Mouse (Mus musculus): ENCODE data around the gene Prelp.

The Prelp gene

DNA sequence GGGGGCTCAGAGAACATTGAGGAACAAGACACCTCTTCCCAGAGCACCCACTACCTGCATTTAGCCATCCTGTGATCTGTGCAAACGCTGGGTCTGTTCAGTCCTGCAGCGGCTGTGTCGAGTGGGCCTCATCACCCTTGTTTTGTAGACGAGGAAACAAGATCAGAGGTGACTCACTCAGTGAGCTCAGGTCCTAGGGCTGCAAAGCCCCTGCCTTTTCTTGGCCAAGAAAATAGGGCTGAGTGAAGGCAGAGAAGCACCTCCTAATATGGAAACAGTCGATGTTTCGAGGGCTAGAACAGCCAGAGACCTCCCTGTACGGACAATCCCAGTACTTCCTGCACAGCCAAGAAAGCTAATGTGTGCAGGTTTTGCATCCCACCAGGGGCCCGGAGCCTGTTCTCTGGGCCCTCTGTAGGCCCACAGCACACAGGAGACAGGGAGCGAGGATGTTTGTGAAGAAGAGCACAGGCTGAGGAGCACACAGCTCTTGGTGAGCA lies 22.1 kb downstream of the Prelp start:
- peak; percentile 37 for DNase-seq (ENCODE audit: low read depth, low spot score)

- no peak for DNase-seq (ENCODE audit: low read depth, low spot score)
Measured at GRCm38 (mm10) chr1:133897293-133897692, 23.9 kb downstream of the Prelp start.

- DNase-seq (ENCODE audit: low read depth, low spot score), result no peak
Measured at GRCm38 (mm10) chr1:133891489-133891888, 29.7 kb downstream of the Prelp start.

GRCm38 (mm10) chr1:133889949-133890598 lies 31.1 kb downstream of the Prelp start:
- DNase-seq (ENCODE audit: low read depth, low spot score), result no peak

- no peak for DNase-seq (ENCODE audit: low read depth, low spot score)
Measured at GRCm38 (mm10) chr1:133887538-133888250, 33.5 kb downstream of the Prelp start.

GRCm38 (mm10) chr1:133887044-133887443 lies 34.2 kb downstream of the Prelp start:
- no peak for DNase-seq (ENCODE audit: low read depth, low spot score)

GRCm38 (mm10) chr1:133886431-133886830 lies 34.8 kb downstream of the Prelp start:
- DNase-seq (ENCODE audit: low read depth, low spot score), result no peak

DNA sequence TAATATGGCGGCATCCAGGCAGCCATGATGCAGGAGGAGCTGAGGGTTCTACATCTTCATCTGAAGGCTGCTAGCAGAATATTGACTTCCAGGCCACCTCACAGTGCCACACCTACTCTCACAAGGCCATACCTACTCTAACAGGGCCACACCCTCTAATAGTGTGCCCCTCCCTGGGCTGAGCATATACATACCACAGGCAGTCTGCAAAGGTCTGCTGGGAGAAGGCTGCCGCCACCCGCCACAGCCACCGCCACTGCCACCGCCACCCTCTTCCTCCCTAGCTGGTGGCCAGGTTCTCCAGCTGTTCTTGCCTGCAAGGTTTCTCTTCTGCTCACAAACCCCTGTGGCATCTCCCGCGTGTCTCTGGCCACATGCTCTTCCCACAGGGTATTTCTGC lies 35.4 kb downstream of the Prelp start:
- no peak for DNase-seq (ENCODE audit: low read depth, low spot score)

DNA sequence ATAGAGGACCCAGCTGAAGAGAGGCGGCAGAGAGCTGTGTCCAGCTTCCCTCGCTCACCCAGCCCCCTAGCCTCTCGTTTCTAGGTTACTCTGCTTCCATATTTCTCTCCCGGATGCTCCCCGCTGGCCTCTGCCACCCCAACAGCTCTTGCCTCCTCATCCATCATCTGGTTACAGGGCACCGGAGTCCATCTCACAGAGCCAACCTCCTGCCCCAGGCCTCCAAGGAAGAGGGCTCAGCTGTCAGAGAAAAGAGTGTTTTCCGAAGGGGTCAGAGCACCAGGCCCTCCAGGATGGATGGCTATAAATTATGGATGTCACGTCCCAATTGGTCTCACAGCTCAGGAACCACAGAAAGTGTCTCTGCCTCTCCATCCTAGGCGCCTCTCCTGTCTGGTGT lies 36.5 kb downstream of the Prelp start:
- no peak for DNase-seq (ENCODE audit: low read depth, low spot score)

DNA sequence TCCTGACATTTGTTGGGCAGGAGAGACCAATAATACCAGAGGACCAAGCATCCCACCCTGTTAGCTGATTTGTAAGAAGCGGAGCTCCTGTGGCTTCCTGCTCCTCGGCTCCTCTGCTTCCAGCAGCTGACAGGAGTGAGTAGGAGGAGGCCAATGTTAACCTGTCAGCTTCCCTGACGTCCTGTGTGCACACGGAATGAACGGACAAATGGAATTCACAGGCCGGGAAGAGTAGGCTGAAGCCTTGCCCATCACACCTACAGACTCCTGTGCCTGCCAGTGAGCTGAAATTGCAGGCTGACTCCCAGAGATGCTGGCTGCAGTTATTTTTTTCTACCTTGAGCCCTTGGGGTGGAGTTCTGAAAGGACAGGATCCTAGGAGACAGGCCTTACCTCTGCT lies 37.1 kb downstream of the Prelp start:
- no peak for DNase-seq (ENCODE audit: low read depth, low spot score)

GRCm38 (mm10) chr1:133882283-133883217 lies 38.7 kb downstream of the Prelp start:
- no peak for DNase-seq (ENCODE audit: low read depth, low spot score)

- DNase-seq (ENCODE audit: low read depth, low spot score), result no peak
Measured at GRCm38 (mm10) chr1:133881813-133882212, 39.4 kb downstream of the Prelp start.

DNA sequence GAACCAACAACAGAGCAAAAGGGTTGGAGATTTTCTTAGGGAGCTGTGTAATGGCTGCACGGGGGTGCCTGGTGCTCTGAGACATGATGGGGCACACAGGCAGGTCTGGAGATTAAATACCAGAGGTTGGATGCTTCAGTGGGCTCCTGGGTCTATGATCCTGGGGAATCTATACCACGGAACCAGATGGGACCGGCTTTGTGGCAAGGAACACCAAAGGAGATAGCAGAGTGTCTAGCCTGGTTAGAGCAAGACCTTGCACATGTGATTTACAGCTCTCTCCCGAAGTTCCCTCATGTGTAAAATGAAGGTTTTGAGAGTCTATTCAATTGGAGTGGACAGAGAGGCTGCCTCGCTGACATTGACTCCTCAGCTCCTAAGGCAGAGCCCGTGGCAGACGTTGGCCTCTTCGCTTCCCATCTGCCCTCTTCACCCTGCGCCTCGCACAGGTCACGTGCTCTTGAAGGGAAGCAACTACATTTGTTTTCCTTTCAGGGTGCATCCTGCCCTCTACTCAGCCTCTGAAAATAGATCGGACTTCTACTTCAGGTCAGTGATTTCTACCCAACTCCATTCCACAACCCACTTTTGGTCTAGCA lies 42.3 kb downstream of the Prelp start:
- DNase-seq (ENCODE audit: low read depth, low spot score), result no peak

- DNase-seq (ENCODE audit: low read depth, low spot score), result no peak
Measured at GRCm38 (mm10) chr1:133876936-133877335, 44.3 kb downstream of the Prelp start.

DNA sequence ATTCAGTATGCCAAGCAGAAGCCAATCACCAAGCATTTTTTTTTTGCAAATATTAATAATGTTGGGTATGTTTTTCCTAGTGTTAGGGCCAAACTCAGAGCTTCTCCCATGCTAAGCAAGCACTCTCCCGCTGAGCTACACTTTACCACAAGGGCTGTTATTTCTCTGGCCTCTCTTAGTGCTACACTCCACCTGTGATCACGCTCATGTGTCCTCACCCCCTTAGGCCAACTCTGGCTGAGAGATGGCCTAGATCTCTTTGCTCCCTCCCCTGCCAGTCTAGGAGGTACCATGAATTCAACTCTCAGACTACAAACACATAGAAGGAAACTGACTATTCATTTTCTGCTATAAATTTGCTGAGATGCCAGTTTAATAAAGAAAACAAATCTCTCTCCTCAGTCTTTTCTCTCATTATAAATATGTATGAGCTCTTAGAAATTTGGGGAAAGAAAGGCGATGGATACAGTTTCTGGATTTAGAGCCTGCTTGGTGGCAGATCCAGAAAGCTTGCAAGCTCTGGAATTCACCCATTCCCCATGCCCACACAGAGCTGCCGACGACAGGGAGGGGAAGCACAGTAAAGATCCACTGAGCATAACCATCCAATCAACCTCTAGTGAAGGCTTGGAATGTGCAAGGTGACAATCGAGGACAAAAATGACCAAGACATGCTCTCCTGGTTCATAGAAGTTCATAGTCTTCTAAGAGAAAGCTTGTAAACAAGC lies 48.0 kb downstream of the Prelp start:
- DNase-seq (ENCODE audit: low read depth, low spot score), result no peak

DNA sequence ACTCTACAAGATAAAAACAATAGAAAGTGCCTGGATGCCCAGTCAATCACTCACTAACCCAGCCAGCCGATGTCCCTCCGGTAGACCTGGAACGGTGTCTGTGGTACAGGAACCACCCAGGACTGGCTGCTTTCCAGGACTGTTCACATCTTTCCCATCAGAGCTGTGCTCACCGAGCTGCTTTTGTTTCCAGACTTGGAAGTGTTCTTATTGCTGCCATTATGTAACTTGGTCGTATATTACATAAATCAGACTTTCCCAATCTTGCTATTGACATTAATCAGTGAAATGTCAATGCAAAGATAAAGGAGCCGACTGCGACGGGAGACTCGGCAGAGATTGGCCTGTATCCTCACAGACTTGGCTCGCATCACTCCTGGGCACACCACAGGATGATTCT lies 50.0 kb downstream of the Prelp start:
- DNase-seq (ENCODE audit: low read depth, low spot score), result no peak

- DNase-seq (ENCODE audit: low read depth, low spot score), result no peak
Measured at GRCm38 (mm10) chr1:133869221-133869620, 52.0 kb downstream of the Prelp start.

DNA sequence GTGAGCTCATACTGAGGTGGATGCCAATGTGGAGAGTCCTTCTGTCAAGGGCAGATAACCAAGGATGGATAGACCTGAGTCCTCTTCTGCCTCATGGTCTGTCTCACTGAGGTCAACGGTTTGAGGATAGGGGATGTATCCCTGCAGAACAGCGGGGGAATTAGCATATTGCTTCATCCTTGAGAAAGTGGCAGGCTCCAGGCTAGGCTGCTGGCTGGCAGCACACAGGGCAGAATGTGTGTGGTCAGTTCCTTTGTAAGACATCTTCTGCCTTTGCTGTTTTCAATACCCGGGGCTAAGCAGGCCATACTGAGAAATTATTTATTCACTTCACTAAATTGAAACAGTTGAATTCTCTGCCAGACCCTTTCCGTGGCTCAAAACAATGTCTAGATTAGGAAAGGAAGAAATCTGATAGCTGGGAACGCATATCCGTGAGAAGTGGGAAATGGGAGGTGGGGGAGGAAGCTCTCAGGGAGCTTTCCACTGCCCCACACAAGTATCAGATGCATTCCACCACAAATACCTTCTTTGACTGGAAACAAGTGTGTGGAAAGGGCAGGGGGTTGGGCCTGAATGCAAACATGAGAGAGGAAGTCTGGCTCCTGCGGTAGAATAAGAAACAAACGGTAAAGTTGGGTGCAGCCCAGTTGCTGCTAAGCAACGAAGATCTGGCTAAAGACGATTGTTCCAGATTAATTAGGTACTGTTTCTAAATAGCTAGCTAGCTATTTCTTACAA lies 57.8 kb downstream of the Prelp start:
- no peak for DNase-seq (ENCODE audit: low read depth, low spot score)

- no peak for DNase-seq (ENCODE audit: low read depth, low spot score)
Measured at GRCm38 (mm10) chr1:133861028-133861427, 60.2 kb downstream of the Prelp start.

Measured in 3T3-L1 (cell line).